Mouse (Mus musculus) liver, postnatal 0 days (tissue): ENCODE measurements around the gene Acad12.

Source experiments
- CTCF ChIP-seq: sonication (generic); IDR thresholded peaks from 2 replicates; pipeline ENCODE4 v1.5.1; 2016; ENCODE audit warnings: antibody characterized with exemption, low read depth
- EP300 ChIP-seq: IDR thresholded peaks from 2 replicates; pipeline ENCODE4 v1.6.1; 2016; ENCODE audit warnings: antibody characterized with exemption, low read depth, mild to moderate bottlenecking

- TF ChIP-seq CTCF (no peak), EP300 (no peak)
Measured at GRCm38 (mm10) chr5:121585699-121586098, 33.0 kb downstream of the Acad12 start.
